In the genomic region with DNA sequence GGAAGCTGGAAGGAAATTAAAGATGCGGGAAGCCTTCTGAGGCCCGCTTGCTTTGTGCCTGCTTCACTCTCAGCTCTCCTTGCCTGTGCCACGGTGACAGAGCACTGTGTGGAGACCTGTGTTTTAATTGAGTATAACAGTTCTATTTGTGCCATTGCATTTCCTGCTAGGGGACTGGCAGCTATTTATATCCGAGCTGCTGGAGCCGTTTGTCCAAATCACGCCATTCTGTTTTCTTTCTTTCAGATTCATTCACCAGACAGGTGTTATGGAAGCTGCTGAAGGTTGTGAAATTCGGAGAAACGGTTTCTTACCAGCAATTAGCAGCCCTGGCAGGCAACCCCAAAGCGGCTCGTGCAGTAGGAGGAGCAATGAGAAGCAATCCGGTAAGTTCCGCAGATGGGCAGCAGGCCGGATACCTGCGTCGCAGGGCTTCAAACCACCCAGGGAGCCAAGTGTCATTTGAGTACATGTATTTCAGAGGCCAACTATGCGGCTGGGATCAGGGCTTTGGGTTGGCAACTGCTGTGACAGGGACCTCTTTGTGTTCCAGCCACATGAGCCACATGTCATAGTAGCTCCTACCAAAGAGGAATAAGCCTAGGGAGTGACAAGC, we compare ENCODE assay signal across 8 mouse cellular contexts.
DNase-seq lines count a peak whose midpoint lies in the region; ATAC-seq and TF ChIP-seq lines count a peak whose summit lies in the region.
"Had no signal": no experiment of that assay in that cellular context is flagged by ENCODE, and none has a peak within 500 bp of the region (broad histone marks: within the 10 kb centered on the region; RNA-seq: fewer than 3 reads in every experiment).

No protein-coding gene starts in this region.

- no peak for TF ChIP-seq CTCF in heart, postnatal 0 days (IDR thresholded peaks at IDR 0.05; ENCODE audit: low read depth)

- H3K9ac ChIP-seq in midbrain, embryonic 11.5 days (ENCODE audit: low read length), result no peak overlapping the region
- H3K9ac ChIP-seq in heart, postnatal 0 days (replicated peaks; ENCODE audit: low read depth, low read length), result no peak overlapping the region
- H3K9ac ChIP-seq in neural tube, embryonic 15.5 days (replicated peaks), result no peak overlapping the region

- no peaks in the 10 kb centered on the region for H3K27me3 ChIP-seq in midbrain, embryonic 11.5 days (ENCODE audit: control insufficient read depth, insufficient read depth, low read length)
- 0 out of 2 replicates have a peak, but pooled peaks cover 5% of the 10 kb centered on the region for H3K27me3 ChIP-seq in midbrain, embryonic 10.5 days (ENCODE audit: low read depth, poor library complexity, severe bottlenecking)
- no peaks in the 10 kb centered on the region for H3K27me3 ChIP-seq in heart, postnatal 0 days (ENCODE audit: control insufficient read depth, insufficient read depth, low read length)
- H3K27me3 ChIP-seq in neural tube, embryonic 15.5 days (replicated peaks), result no peaks in the 10 kb centered on the region

- no peaks in the 10 kb centered on the region for H3K9me3 ChIP-seq in midbrain, embryonic 11.5 days (ENCODE audit: control insufficient read depth, low read length)
- no peaks in the 10 kb centered on the region for H3K9me3 ChIP-seq in midbrain, embryonic 10.5 days (replicated peaks)
- H3K9me3 ChIP-seq in heart, postnatal 0 days (replicated peaks; ENCODE audit: control insufficient read depth, low read length), result no peaks in the 10 kb centered on the region
- no peaks in the 10 kb centered on the region for H3K9me3 ChIP-seq in neural tube, embryonic 15.5 days (replicated peaks)

- TF ChIP-seq EP300 in heart, postnatal 0 days (IDR thresholded peaks at IDR 0.05; ENCODE audit: low read depth), result no peak

- WGBS in midbrain, embryonic 11.5 days, result 79% methylated on average over 16 of the region's 16 CpGs
- WGBS in midbrain, embryonic 10.5 days, result 86% methylated on average over 16 of the region's 16 CpGs
- WGBS in heart, postnatal 0 days, result 57% methylated on average over 16 of the region's 16 CpGs
- 59% methylated on average over 16 of the region's 16 CpGs for WGBS in neural tube, embryonic 15.5 days

- no peak overlapping the region for H3K4me3 ChIP-seq in midbrain, embryonic 11.5 days (ENCODE audit: low read depth, low read length)
- H3K4me3 ChIP-seq in midbrain, embryonic 10.5 days, result no peak overlapping the region
- H3K4me3 ChIP-seq in heart, postnatal 0 days (ENCODE audit: low read depth, low read length), result no peak overlapping the region
- H3K4me3 ChIP-seq in neural tube, embryonic 15.5 days (replicated peaks), result no peak overlapping the region

- DNase-seq in midbrain, embryonic 11.5 days (ENCODE audit: low spot score, missing footprints), result peak; percentile 23
- no peak for DNase-seq in midbrain, embryonic 10.5 days (ENCODE audit: low spot score)
- DNase-seq in cerebellum, postnatal 25 days, result peak; percentile 57 to 60
- DNase-seq in heart, postnatal 0 days (ENCODE audit: low spot score), result no peak
- DNase-seq in kidney, adult 18-20 months, result no peak
- DNase-seq in kidney, postnatal 36 days, result no peak

- H3K27ac ChIP-seq in midbrain, embryonic 11.5 days (ENCODE audit: low read depth, low read length), result no peak overlapping the region
- H3K27ac ChIP-seq in midbrain, embryonic 10.5 days (replicated peaks), result no peak overlapping the region
- no peak overlapping the region for H3K27ac ChIP-seq in heart, postnatal 0 days (ENCODE audit: low read depth)
- H3K27ac ChIP-seq in neural tube, embryonic 15.5 days (replicated peaks), result peak overlapping the region; percentile 48

- H3K4me2 ChIP-seq in midbrain, embryonic 11.5 days, result no peak overlapping the region
- peak overlapping the region; percentile 22; the same call in 1 of the 2 replicates for H3K4me2 ChIP-seq in heart, postnatal 0 days (ENCODE audit: low read depth, low read length)
- no peak overlapping the region for H3K4me2 ChIP-seq in neural tube, embryonic 15.5 days

- H3K4me1 ChIP-seq in midbrain, embryonic 11.5 days (ENCODE audit: control insufficient read depth, insufficient read depth, low read length), result no peaks in the 10 kb centered on the region
- H3K4me1 ChIP-seq in midbrain, embryonic 10.5 days, result peaks cover 4% of the 10 kb centered on the region; the same call in 1 of the 2 replicates
- H3K4me1 ChIP-seq in heart, postnatal 0 days (ENCODE audit: control insufficient read depth, insufficient read depth), result no peaks in the 10 kb centered on the region
- peaks cover 15% of the 10 kb centered on the region for H3K4me1 ChIP-seq in neural tube, embryonic 15.5 days

- no peak for ATAC-seq in midbrain, embryonic 11.5 days (ENCODE audit: low FRiP score)
- no peak for ATAC-seq in heart, postnatal 0 days (ENCODE audit: insufficient read depth, low read depth)
- no peak for ATAC-seq in neural tube, embryonic 15.5 days (ENCODE audit: low FRiP score)
- ATAC-seq: intestine, postnatal 0 days had no signal

- no peaks in the 10 kb centered on the region for H3K36me3 ChIP-seq in midbrain, embryonic 11.5 days (ENCODE audit: control insufficient read depth, insufficient read depth, low read length)
- H3K36me3 ChIP-seq in midbrain, embryonic 10.5 days, result no peaks in the 10 kb centered on the region
- no peaks in the 10 kb centered on the region for H3K36me3 ChIP-seq in heart, postnatal 0 days (replicated peaks; ENCODE audit: control insufficient read depth, insufficient read depth, low read length)
- no peaks in the 10 kb centered on the region for H3K36me3 ChIP-seq in neural tube, embryonic 15.5 days

Comparison
In these comparisons a context has a peak if more than half of its experiments do, and no peak if none do; other contexts are left out.
1. DNase-seq: peak in midbrain, embryonic 11.5 days (single experiment) and cerebellum, postnatal 25 days (2 of 2); none in midbrain, embryonic 10.5 days (single experiment), heart, postnatal 0 days (single experiment), kidney, adult 18-20 months (single experiment) and kidney, postnatal 36 days (0 of 2).